Mouse (Mus musculus): Measurements from ENCODE around the gene Nsg1. TPM values are rescaled to one million over a fixed set of nuclear protein-coding genes. Genes with fewer than 3 reads are reported as not detected.

Gene Nsg1
- polyA plus RNA-seq, 1 experiment from 2014 or later, result 99.9 TPM

DNA sequence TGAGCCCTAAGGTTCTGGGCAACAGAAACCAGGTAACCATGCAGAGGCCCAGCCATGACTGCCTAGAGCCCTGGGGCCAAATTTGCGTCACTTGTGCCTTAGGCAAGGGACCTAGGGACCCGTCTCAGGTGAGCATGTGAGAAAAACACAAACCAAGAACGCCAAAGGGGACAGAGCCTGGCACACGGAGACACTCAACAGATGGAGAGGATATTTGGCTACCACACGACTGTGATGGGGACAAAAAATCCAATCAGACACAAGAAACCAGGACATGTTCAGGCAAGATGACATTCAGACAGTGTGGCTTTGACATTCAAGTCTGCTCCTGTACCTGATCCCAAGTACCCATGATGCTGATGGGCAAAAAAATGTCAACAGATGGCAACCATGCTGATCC lies 6.1 kb downstream of the Nsg1 start:
- H3K36me3 ChIP-seq (ENCODE audit: control insufficient read depth, insufficient read depth, low read length), result peaks cover 34% of the 10 kb centered on the region
- no peaks in the 10 kb centered on the region for H3K27me3 ChIP-seq (ENCODE audit: control insufficient read depth, insufficient read depth, low read length)
- H3K27ac ChIP-seq (ENCODE audit: low read depth, low read length), result no peak overlapping the region
- WGBS, result 90% methylated on average over 5 of the region's 5 CpGs
- H3K9ac ChIP-seq (ENCODE audit: low read length), result no peak overlapping the region
- ATAC-seq (ENCODE audit: insufficient read depth, low FRiP score, low TSS enrichment) (no peak), DNase-seq (ENCODE audit: low spot score) (no peak)
- H3K4me3 ChIP-seq (ENCODE audit: low read depth, low read length), result no peak overlapping the region
- H3K4me1 ChIP-seq (ENCODE audit: control insufficient read depth, insufficient read depth, low read length), result peaks cover 12% of the 10 kb centered on the region
- no peaks in the 10 kb centered on the region for H3K9me3 ChIP-seq (ENCODE audit: control insufficient read depth, low read length)
- no peak overlapping the region for H3K4me2 ChIP-seq (ENCODE audit: low read depth)

DNA sequence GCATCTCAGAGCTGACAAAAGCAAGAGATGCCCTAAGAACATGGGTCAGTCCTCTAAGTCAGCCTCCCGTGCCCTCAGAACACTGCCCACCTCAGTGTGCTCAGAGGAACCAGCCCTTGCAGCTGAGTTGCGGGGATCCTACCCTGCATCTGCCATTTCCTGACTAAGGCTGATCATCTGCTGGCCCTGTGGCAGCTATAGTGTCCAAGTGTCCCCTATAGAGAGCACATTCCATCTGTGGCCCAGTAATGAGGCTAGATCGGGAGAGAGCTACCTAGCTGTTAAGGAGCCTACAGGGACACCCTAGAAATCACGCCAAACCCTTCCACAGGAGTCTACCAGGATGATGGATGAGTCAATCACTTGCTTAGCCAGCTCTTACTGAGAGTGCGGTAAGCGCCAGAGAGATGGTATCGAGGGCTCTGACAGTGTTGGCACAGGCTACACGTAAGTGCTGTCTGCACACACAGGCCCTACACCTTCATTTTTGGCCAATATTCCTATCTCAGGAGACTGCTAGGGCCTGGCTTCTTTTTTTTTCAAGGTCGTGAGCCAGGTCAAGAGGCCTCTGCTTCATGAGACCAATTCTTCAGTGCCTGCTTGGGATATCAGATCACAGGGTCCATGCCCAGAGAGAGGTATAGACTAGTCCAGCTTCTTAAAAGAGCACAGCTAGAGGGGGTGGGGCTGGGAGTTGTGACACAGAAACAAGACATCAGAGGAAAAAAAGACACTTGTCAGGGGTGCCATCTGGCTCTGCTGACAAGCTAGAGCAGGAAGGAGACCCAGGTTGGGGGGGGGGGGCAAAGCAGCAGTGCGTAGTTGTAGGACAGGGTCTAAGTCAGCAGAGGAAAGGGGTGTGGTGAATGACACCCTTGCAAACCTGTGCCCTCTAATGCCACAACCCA lies 7.3 kb downstream of the Nsg1 start:
- H3K4me3 ChIP-seq (ENCODE audit: low read depth, low read length), result no peak overlapping the region
- H3K4me1 ChIP-seq (ENCODE audit: control insufficient read depth, insufficient read depth, low read length), result peaks cover 6% of the 10 kb centered on the region; the same call in 1 of the 2 replicates
- H3K9ac ChIP-seq (ENCODE audit: low read length), result no peak overlapping the region
- ATAC-seq (ENCODE audit: insufficient read depth, low FRiP score, low TSS enrichment), result no peak
- no peak for DNase-seq (ENCODE audit: low spot score)
- H3K27me3 ChIP-seq (ENCODE audit: control insufficient read depth, insufficient read depth, low read length), result no peaks in the 10 kb centered on the region
- H3K27ac ChIP-seq (ENCODE audit: low read depth, low read length), result no peak overlapping the region
- no peak overlapping the region for H3K4me2 ChIP-seq (ENCODE audit: low read depth)
- H3K9me3 ChIP-seq (ENCODE audit: control insufficient read depth, low read length), result no peaks in the 10 kb centered on the region
- H3K36me3 ChIP-seq (ENCODE audit: control insufficient read depth, insufficient read depth, low read length), result peaks cover 37% of the 10 kb centered on the region
- 83% methylated on average over 9 of the region's 10 CpGs for WGBS

DNA sequence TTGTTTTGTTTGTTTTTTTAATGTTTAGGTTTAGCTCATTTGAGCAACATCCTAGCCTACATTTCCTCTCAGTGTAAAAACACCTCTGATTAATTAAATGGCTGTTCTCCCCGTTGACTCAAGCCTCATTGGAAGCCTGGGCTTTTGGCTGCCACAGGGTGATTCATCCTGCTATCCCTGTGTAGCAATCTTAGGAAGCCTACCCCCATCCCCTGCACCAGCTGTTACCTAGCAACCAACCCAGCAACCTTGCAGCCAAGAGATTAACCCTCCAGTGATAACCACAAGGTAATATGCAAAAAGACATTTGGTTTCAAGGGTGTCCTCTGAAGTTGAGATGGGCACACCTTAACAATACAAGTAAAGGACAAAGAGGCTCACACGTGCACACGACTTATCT lies 8.4 kb downstream of the Nsg1 start:
- H3K9ac ChIP-seq (ENCODE audit: low read length), result no peak overlapping the region
- H3K4me1 ChIP-seq (ENCODE audit: control insufficient read depth, insufficient read depth, low read length), result no peaks in the 10 kb centered on the region
- ATAC-seq (ENCODE audit: insufficient read depth, low FRiP score, low TSS enrichment) (no peak), DNase-seq (ENCODE audit: low spot score) (no peak)
- no peaks in the 10 kb centered on the region for H3K27me3 ChIP-seq (ENCODE audit: control insufficient read depth, insufficient read depth, low read length)
- peaks cover 32% of the 10 kb centered on the region for H3K36me3 ChIP-seq (ENCODE audit: control insufficient read depth, insufficient read depth, low read length)
- WGBS, result 75% methylated on average over 3 of the region's 3 CpGs
- no peaks in the 10 kb centered on the region for H3K9me3 ChIP-seq (ENCODE audit: control insufficient read depth, low read length)
- H3K27ac ChIP-seq (ENCODE audit: low read depth, low read length), result no peak overlapping the region
- no peak overlapping the region for H3K4me3 ChIP-seq (ENCODE audit: low read depth, low read length)
- no peak overlapping the region for H3K4me2 ChIP-seq (ENCODE audit: low read depth)

GRCm38 (mm10) chr5:38146524-38146923 lies 13.2 kb downstream of the Nsg1 start:
- Histone ChIP-seq H3K27ac (ENCODE audit: low read depth, low read length) (no peak overlapping the region), H3K4me2 (ENCODE audit: low read depth) (no peak overlapping the region), H3K4me1 (ENCODE audit: control insufficient read depth, insufficient read depth, low read length) (no peaks in the 10 kb centered on the region), H3K27me3 (ENCODE audit: control insufficient read depth, insufficient read depth, low read length) (no peaks in the 10 kb centered on the region), H3K9ac (ENCODE audit: low read length) (no peak overlapping the region), H3K36me3 (ENCODE audit: control insufficient read depth, insufficient read depth, low read length) (peaks cover 26% of the 10 kb centered on the region), H3K4me3 (ENCODE audit: low read depth, low read length) (no peak overlapping the region), H3K9me3 (ENCODE audit: control insufficient read depth, low read length) (no peaks in the 10 kb centered on the region)
- DNase-seq (ENCODE audit: low spot score) (no peak), ATAC-seq (ENCODE audit: insufficient read depth, low FRiP score, low TSS enrichment) (no peak)
- 90% methylated on average over 6 of the region's 6 CpGs for WGBS

DNA sequence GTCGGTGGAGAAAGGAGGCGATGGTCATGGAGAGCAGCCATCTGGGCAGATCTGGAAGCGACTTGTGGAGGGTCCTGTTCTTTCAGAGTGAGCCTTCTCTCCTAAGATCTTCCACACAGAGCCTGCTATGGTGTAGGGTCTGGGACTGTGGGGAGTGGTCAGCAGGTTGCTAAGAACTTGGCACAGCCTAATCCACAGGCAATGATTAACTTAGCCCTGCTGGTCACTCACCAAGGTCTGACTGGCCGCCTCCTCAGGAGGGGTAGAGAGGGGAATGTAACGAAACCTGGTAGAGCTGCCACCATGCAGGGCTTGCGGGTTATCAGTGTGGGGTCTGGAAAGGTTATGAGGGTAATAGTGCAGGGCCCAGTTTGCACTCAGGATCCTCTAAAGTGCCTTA lies 18.8 kb downstream of the Nsg1 start:
- WGBS, result 89% methylated on average over 6 of the region's 6 CpGs
- DNase-seq (ENCODE audit: low spot score) (no peak), ATAC-seq (ENCODE audit: insufficient read depth, low FRiP score, low TSS enrichment) (no peak)
- Histone ChIP-seq H3K9ac (ENCODE audit: low read length) (no peak overlapping the region), H3K4me2 (ENCODE audit: low read depth) (no peak overlapping the region), H3K27ac (ENCODE audit: low read depth, low read length) (no peak overlapping the region), H3K27me3 (ENCODE audit: control insufficient read depth, insufficient read depth, low read length) (no peaks in the 10 kb centered on the region), H3K9me3 (ENCODE audit: control insufficient read depth, low read length) (no peaks in the 10 kb centered on the region), H3K4me3 (ENCODE audit: low read depth, low read length) (no peak overlapping the region), H3K36me3 (ENCODE audit: control insufficient read depth, insufficient read depth, low read length) (peaks cover 23% of the 10 kb centered on the region), H3K4me1 (ENCODE audit: control insufficient read depth, insufficient read depth, low read length) (no peaks in the 10 kb centered on the region)

- Histone ChIP-seq H3K4me2 (ENCODE audit: low read depth) (no peak overlapping the region), H3K27ac (ENCODE audit: low read depth, low read length) (no peak overlapping the region), H3K4me1 (ENCODE audit: control insufficient read depth, insufficient read depth, low read length) (no peaks in the 10 kb centered on the region), H3K36me3 (ENCODE audit: control insufficient read depth, insufficient read depth, low read length) (peaks cover 21% of the 10 kb centered on the region), H3K27me3 (ENCODE audit: control insufficient read depth, insufficient read depth, low read length) (no peaks in the 10 kb centered on the region), H3K9me3 (ENCODE audit: control insufficient read depth, low read length) (no peaks in the 10 kb centered on the region), H3K4me3 (ENCODE audit: low read depth, low read length) (no peak overlapping the region), H3K9ac (ENCODE audit: low read length) (no peak overlapping the region)
- 91% methylated on average over 9 of the region's 9 CpGs for WGBS
- ATAC-seq (ENCODE audit: insufficient read depth, low FRiP score, low TSS enrichment), result no peak
- DNase-seq (ENCODE audit: low spot score), result no peak
Measured at GRCm38 (mm10) chr5:38137163-38137562, 22.5 kb downstream of the Nsg1 start.

- ATAC-seq (ENCODE audit: insufficient read depth, low FRiP score, low TSS enrichment), result no peak
- H3K9me3 ChIP-seq (ENCODE audit: control insufficient read depth, low read length), result no peaks in the 10 kb centered on the region
- H3K27me3 ChIP-seq (ENCODE audit: control insufficient read depth, insufficient read depth, low read length), result no peaks in the 10 kb centered on the region
- H3K4me1 ChIP-seq (ENCODE audit: control insufficient read depth, insufficient read depth, low read length), result no peaks in the 10 kb centered on the region
- no peak overlapping the region for H3K27ac ChIP-seq (ENCODE audit: low read depth, low read length)
- 95% methylated on average over 9 of the region's 9 CpGs for WGBS
- H3K36me3 ChIP-seq (ENCODE audit: control insufficient read depth, insufficient read depth, low read length), result peaks cover 18% of the 10 kb centered on the region
- no peak overlapping the region for H3K4me2 ChIP-seq (ENCODE audit: low read depth)
- no peak overlapping the region for H3K9ac ChIP-seq (ENCODE audit: low read length)
- no peak overlapping the region for H3K4me3 ChIP-seq (ENCODE audit: low read depth, low read length)
- DNase-seq (ENCODE audit: low spot score), result no peak
Measured at GRCm38 (mm10) chr5:38136247-38136646, 23.5 kb downstream of the Nsg1 start.

GRCm38 (mm10) chr5:38129339-38129738 lies 30.4 kb downstream of the Nsg1 start:
- Histone ChIP-seq H3K4me3 (ENCODE audit: low read depth, low read length) (no peak overlapping the region), H3K36me3 (ENCODE audit: control insufficient read depth, insufficient read depth, low read length) (peaks cover 3% of the 10 kb centered on the region), H3K9ac (ENCODE audit: low read length) (no peak overlapping the region), H3K9me3 (ENCODE audit: control insufficient read depth, low read length) (no peaks in the 10 kb centered on the region), H3K27ac (ENCODE audit: low read depth, low read length) (no peak overlapping the region), H3K27me3 (ENCODE audit: control insufficient read depth, insufficient read depth, low read length) (no peaks in the 10 kb centered on the region), H3K4me1 (ENCODE audit: control insufficient read depth, insufficient read depth, low read length) (no peaks in the 10 kb centered on the region), H3K4me2 (ENCODE audit: low read depth) (no peak overlapping the region)
- ATAC-seq (ENCODE audit: insufficient read depth, low FRiP score, low TSS enrichment) (no peak), DNase-seq (ENCODE audit: low spot score) (no peak)
- 94% methylated on average over 2 of the region's 2 CpGs for whole genome bisulfite sequencing
